Mouse (Mus musculus): Measurements from ENCODE around the gene Tmtc1.

- TF ChIP-seq POLR2A (IDR thresholded peaks at IDR 0.05; ENCODE audit: insufficient read length, low read depth) (no peak), E2F4 (IDR thresholded peaks at IDR 0.05; ENCODE audit: insufficient read depth) (no peak), USF1 (IDR thresholded peaks at IDR 0.05; ENCODE audit: low read depth) (no peak), MAX (IDR thresholded peaks at IDR 0.05; ENCODE audit: low read depth) (no peak), TCF12 (IDR thresholded peaks at IDR 0.05; ENCODE audit: insufficient read depth, poor library complexity, severe bottlenecking) (no peak), TCF3 (IDR thresholded peaks at IDR 0.05; ENCODE audit: insufficient read length, low read depth) (no peak), REST (IDR thresholded peaks at IDR 0.05; ENCODE audit: insufficient read depth, insufficient read length) (no peak)
Observed at GRCm38 (mm10) chr6:148283224-148283881, 160.8 kb downstream of the Tmtc1 start.

Data from myocyte (in vitro differentiated cells).